Mouse (Mus musculus): ENCODE measurements at regions not wholly inside any gene's neighbourhood (a gene's known extent, or its start where the extent isn't known, plus 50 kb on each side); places are given as distances from the start of the nearest gene placed in this dataset.

GRCm38 (mm10) chr2:33964096-33964495 lies 76.3 kb upstream of the Mvb12b start:
- no peaks in the 10 kb centered on the region for H3K4me1 ChIP-seq (replicated peaks; ENCODE audit: control insufficient read depth, insufficient read depth, low read length)
- H3K4me3 ChIP-seq (ENCODE audit: control insufficient read depth, insufficient read depth, low read length): no peak overlapping the region
- H3K27me3 ChIP-seq (ENCODE audit: control insufficient read depth, insufficient read depth, low read length): no peaks in the 10 kb centered on the region
- WGBS: 96% methylated on average over 5 of the region's 5 CpGs
- no peaks in the 10 kb centered on the region for H3K36me3 ChIP-seq (ENCODE audit: control insufficient read depth, insufficient read depth, low read length)
- DNase-seq: no peak
- H3K27ac ChIP-seq (ENCODE audit: control insufficient read depth, insufficient read depth, low read length): no peak overlapping the region
- TF ChIP-seq POLR2A (IDR thresholded peaks at IDR 0.05; ENCODE audit: control insufficient read depth, extremely low read depth, insufficient read depth, low read length, poor library complexity) (no peak), CTCF (IDR thresholded peaks at IDR 0.05; ENCODE audit: borderline replicate concordance, control insufficient read depth, extremely low read depth, insufficient read depth, low read length, poor library complexity) (no peak)

- Histone ChIP-seq H3K27me3 (ENCODE audit: control insufficient read depth, insufficient read depth, low read length) (no peaks in the 10 kb centered on the region), H3K27ac (ENCODE audit: control insufficient read depth, insufficient read depth, low read length) (no peak overlapping the region), H3K4me1 (replicated peaks; ENCODE audit: control insufficient read depth, insufficient read depth, low read length) (no peaks in the 10 kb centered on the region), H3K4me3 (ENCODE audit: control insufficient read depth, insufficient read depth, low read length) (no peak overlapping the region), H3K36me3 (ENCODE audit: control insufficient read depth, insufficient read depth, low read length) (no peaks in the 10 kb centered on the region)
- TF ChIP-seq POLR2A (IDR thresholded peaks at IDR 0.05; ENCODE audit: control insufficient read depth, extremely low read depth, insufficient read depth, low read length, poor library complexity): no peak
- no peak for DNase-seq
- 92% methylated on average over 14 of the region's 14 CpGs for WGBS
These were observed 74.8 kb upstream of the Mvb12b start for GRCm38 (mm10) chr2:33962355-33963037.

DNA sequence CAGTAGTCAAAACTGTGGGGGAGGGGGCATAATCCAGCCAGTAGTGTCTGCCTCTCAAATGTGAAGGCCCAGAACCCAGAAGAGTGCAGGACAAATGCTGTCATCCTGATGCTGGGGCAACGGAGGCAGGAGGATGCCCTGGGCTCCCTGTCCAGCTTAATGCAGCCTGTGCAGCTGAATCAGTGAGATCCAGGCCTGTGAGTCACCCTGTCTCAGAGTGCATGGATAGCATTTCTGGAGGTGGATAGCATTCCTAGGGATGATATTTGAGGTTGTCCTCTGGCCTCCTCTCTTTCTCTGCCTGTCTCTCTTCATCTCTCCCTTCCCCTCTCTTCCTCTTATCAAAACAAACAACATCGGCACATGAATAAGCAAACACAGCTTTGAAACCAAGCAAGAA lies 73.8 kb upstream of the Mvb12b start:
- DNase-seq: no peak
- H3K36me3 ChIP-seq (ENCODE audit: control insufficient read depth, insufficient read depth, low read length): no peaks in the 10 kb centered on the region
- no peaks in the 10 kb centered on the region for H3K27me3 ChIP-seq (ENCODE audit: control insufficient read depth, insufficient read depth, low read length)
- no peak overlapping the region for H3K4me3 ChIP-seq (ENCODE audit: control insufficient read depth, insufficient read depth, low read length)
- 98% methylated on average over 2 of the region's 2 CpGs for WGBS
- no peak overlapping the region for H3K27ac ChIP-seq (ENCODE audit: control insufficient read depth, insufficient read depth, low read length)
- TF ChIP-seq CTCF (IDR thresholded peaks at IDR 0.05; ENCODE audit: borderline replicate concordance, control insufficient read depth, extremely low read depth, insufficient read depth, low read length, poor library complexity) (no peak), POLR2A (IDR thresholded peaks at IDR 0.05; ENCODE audit: control insufficient read depth, extremely low read depth, insufficient read depth, low read length, poor library complexity) (no peak)
- H3K4me1 ChIP-seq (replicated peaks; ENCODE audit: control insufficient read depth, insufficient read depth, low read length): no peaks in the 10 kb centered on the region

DNA sequence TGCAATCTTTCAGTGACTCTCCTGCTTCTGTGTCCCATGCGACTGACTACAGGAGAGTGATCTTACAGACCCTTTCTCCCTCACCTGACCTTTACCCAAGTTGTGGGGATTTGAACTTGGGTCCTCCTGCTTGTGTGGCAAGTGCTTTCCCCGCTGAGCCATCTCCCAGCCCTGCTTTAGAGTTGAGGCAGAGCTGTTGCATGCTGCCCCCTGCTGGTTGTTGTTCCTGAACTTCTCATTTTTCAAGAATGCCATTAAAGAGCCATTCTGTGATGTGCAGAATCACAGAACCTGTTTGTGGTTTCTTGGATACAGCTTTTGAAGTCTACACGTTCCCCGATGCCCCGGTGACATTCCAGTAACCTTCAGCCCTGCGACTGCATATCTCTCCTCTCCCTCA lies 70.0 kb upstream of the Mvb12b start:
- Histone ChIP-seq H3K4me3 (ENCODE audit: control insufficient read depth, insufficient read depth, low read length) (no peak overlapping the region), H3K27ac (ENCODE audit: control insufficient read depth, insufficient read depth, low read length) (no peak overlapping the region), H3K4me1 (replicated peaks; ENCODE audit: control insufficient read depth, insufficient read depth, low read length) (no peaks in the 10 kb centered on the region), H3K27me3 (ENCODE audit: control insufficient read depth, insufficient read depth, low read length) (no peaks in the 10 kb centered on the region), H3K36me3 (ENCODE audit: control insufficient read depth, insufficient read depth, low read length) (no peaks in the 10 kb centered on the region)
- peak; percentile 51 for DNase-seq
- WGBS: 68% methylated on average over 6 of the region's 6 CpGs
- TF ChIP-seq CTCF (IDR thresholded peaks at IDR 0.05; ENCODE audit: borderline replicate concordance, control insufficient read depth, extremely low read depth, insufficient read depth, low read length, poor library complexity) (peak; percentile 47; the same call in 1 of the 2 replicates), POLR2A (IDR thresholded peaks at IDR 0.05; ENCODE audit: control insufficient read depth, extremely low read depth, insufficient read depth, low read length, poor library complexity) (no peak)

- H3K36me3 ChIP-seq (ENCODE audit: control insufficient read depth, insufficient read depth, low read length): no peaks in the 10 kb centered on the region
- WGBS: 3% methylated on average over 3 of the region's 3 CpGs
- no peaks in the 10 kb centered on the region for H3K27me3 ChIP-seq (ENCODE audit: control insufficient read depth, insufficient read depth, low read length)
- H3K27ac ChIP-seq (ENCODE audit: control insufficient read depth, insufficient read depth, low read length): no peak overlapping the region
- DNase-seq: peak; percentile 40
- no peak for TF ChIP-seq CTCF (IDR thresholded peaks at IDR 0.05; ENCODE audit: borderline replicate concordance, control insufficient read depth, extremely low read depth, insufficient read depth, low read length, poor library complexity)
- TF ChIP-seq POLR2A (IDR thresholded peaks at IDR 0.05; ENCODE audit: control insufficient read depth, extremely low read depth, insufficient read depth, low read length, poor library complexity): no peak
- H3K4me1 ChIP-seq (replicated peaks; ENCODE audit: control insufficient read depth, insufficient read depth, low read length): peaks cover 29% of the 10 kb centered on the region
- no peak overlapping the region for H3K4me3 ChIP-seq (ENCODE audit: control insufficient read depth, insufficient read depth, low read length)
These were observed 56.6 kb upstream of the Mvb12b start for GRCm38 (mm10) chr2:33944301-33944700.

DNA sequence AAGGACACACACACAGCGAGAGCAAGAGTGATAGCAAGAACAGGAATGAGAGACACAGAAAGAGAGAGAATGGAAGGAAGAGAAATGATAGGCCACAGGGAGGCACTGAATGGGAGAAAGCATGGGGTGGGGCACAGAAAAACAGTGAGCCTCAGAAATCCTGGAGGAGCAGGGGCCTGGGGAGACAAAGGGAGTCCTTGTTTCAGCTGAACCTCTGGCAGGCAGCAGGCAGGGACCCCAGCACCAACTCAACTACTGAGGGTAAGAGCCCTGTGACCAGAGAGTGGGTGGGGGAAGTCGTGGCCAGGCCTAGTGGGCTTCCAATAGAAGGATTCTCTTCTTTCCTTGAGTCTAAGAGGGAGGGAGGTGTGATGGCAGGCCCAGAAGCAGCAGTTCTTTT lies 54.3 kb upstream of the Mvb12b start:
- Histone ChIP-seq H3K4me3 (ENCODE audit: control insufficient read depth, insufficient read depth, low read length) (no peak overlapping the region), H3K4me1 (replicated peaks; ENCODE audit: control insufficient read depth, insufficient read depth, low read length) (peaks cover 29% of the 10 kb centered on the region), H3K27ac (ENCODE audit: control insufficient read depth, insufficient read depth, low read length) (no peak overlapping the region), H3K27me3 (ENCODE audit: control insufficient read depth, insufficient read depth, low read length) (no peaks in the 10 kb centered on the region), H3K36me3 (ENCODE audit: control insufficient read depth, insufficient read depth, low read length) (no peaks in the 10 kb centered on the region)
- TF ChIP-seq POLR2A (IDR thresholded peaks at IDR 0.05; ENCODE audit: control insufficient read depth, extremely low read depth, insufficient read depth, low read length, poor library complexity): no peak
- no peak for TF ChIP-seq CTCF (IDR thresholded peaks at IDR 0.05; ENCODE audit: borderline replicate concordance, control insufficient read depth, extremely low read depth, insufficient read depth, low read length, poor library complexity)
- DNase-seq: no peak
- WGBS: 83% methylated on average over 2 of the region's 2 CpGs

DNA sequence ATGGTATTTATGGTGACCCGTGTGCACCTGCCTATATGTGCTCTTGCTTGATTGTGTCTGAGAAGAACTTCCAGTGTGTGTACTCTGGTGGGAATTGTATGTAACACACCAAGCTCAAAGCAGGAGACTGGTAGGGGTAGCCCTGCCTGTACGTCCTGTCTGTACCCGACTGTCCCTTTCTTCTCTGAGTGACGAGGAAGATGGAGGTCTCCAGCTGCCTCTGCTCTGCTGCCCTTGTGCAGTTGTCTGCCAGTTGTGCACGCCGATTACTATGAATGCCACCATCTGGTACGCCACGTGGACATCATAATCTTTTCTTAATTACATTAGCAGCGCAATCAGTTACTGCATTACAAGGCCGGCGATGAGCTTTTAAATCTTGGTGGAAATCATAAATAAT lies 53.6 kb upstream of the Mvb12b start:
- TF ChIP-seq POLR2A (IDR thresholded peaks at IDR 0.05; ENCODE audit: control insufficient read depth, extremely low read depth, insufficient read depth, low read length, poor library complexity): no peak
- no peak overlapping the region for H3K4me3 ChIP-seq (ENCODE audit: control insufficient read depth, insufficient read depth, low read length)
- DNase-seq: no peak

More for the DNA sequence above, 53.6 kb upstream of the Mvb12b start:
- H3K27ac ChIP-seq (ENCODE audit: control insufficient read depth, insufficient read depth, low read length): no peak overlapping the region
- WGBS: 95% methylated on average over 11 of the region's 11 CpGs
- H3K36me3 ChIP-seq (ENCODE audit: control insufficient read depth, insufficient read depth, low read length): no peaks in the 10 kb centered on the region
- peaks cover 29% of the 10 kb centered on the region for H3K4me1 ChIP-seq (replicated peaks; ENCODE audit: control insufficient read depth, insufficient read depth, low read length)
- H3K27me3 ChIP-seq (ENCODE audit: control insufficient read depth, insufficient read depth, low read length): no peaks in the 10 kb centered on the region

All from thymus, adult 2 months (tissue).